Mouse (Mus musculus): Measurements from ENCODE around the gene Cryz. TPM values are rescaled to one million over a fixed set of nuclear protein-coding genes. Genes with fewer than 3 reads are reported as not detected.

Gene Cryz
- total and polyA plus RNA-seq, 3 experiments: 10.7 to 21.6 TPM; not detected in 1

GRCm38 (mm10) chr3:154654901-154655300 lies 58.4 kb downstream of the Cryz start (continued):
- TF ChIP-seq SIN3A (IDR thresholded peaks at IDR 0.05; ENCODE audit: low read length): no peak

GRCm38 (mm10) chr3:154655711-154656110 lies 59.2 kb downstream of the Cryz start:
- no peaks in the 10 kb centered on the region for H3K9me3 ChIP-seq (replicated peaks; ENCODE audit: insufficient read depth, low read length)

GRCm38 (mm10) chr3:154663545-154663944 lies 67.0 kb downstream of the Cryz start, which contains the start of gene Erich3:
Erich3 (plus strand) TSS chr3:154663859.
- H3K9ac ChIP-seq (ENCODE audit: control insufficient read depth, low read depth, low read length, poor library complexity, severe bottlenecking): no peak within 1 kb of the TSS
- no peaks in the 10 kb centered on the region for H3K79me2 ChIP-seq (ENCODE audit: control insufficient read depth, insufficient read depth, low read length, poor library complexity)
- no peak within 1 kb of the TSS for H3K4me3 ChIP-seq (ENCODE audit: control insufficient read depth in 1 of 2, insufficient read depth in 1 of 2, low read depth in 2 of 2, low read length in 2 of 2)
- H3K4me1 ChIP-seq (ENCODE audit: control insufficient read depth in 1 of 2, insufficient read depth in 2 of 2, low read length in 2 of 2): no peaks in the 10 kb centered on the region
- H3K9me3 ChIP-seq (replicated peaks; ENCODE audit: insufficient read depth, low read length): no peaks in the 10 kb centered on the region
- H3K36me3 ChIP-seq (ENCODE audit: control insufficient read depth in 1 of 2, insufficient read depth in 2 of 2, low read length in 2 of 2): no peaks in the 10 kb centered on the region
- TF ChIP-seq GABPA (IDR thresholded peaks at IDR 0.05; ENCODE audit: low read depth, low read length): no peak
- TF ChIP-seq HCFC1 (IDR thresholded peaks at IDR 0.05; ENCODE audit: low read depth, low read length): no peak
- TF ChIP-seq MYC (IDR thresholded peaks at IDR 0.05; ENCODE audit: low read depth, low read length): no peak
- no peak for TF ChIP-seq POLR2AphosphoS2 (IDR thresholded peaks at IDR 0.05; ENCODE audit: low read length)
- TF ChIP-seq KAT2A (conservative IDR thresholded peaks at IDR 0.05; ENCODE audit: low read depth, low read length): no peak
- TF ChIP-seq UBTF (IDR thresholded peaks at IDR 0.05; ENCODE audit: borderline replicate concordance, insufficient read depth, low read depth, low read length): no peak
- TF ChIP-seq ELF1 (IDR thresholded peaks at IDR 0.05; ENCODE audit: low read depth, low read length): no peak
- TF ChIP-seq CHD2 (IDR thresholded peaks at IDR 0.05; ENCODE audit: low read length): no peak
- no peak for TF ChIP-seq MAZ (IDR thresholded peaks at IDR 0.05; ENCODE audit: low read depth, low read length)
- no peak for TF ChIP-seq BHLHE40 (IDR thresholded peaks at IDR 0.05; ENCODE audit: borderline replicate concordance, low read depth, low read length)
- no peak for TF ChIP-seq USF2 (IDR thresholded peaks at IDR 0.05; ENCODE audit: borderline replicate concordance in 1 of 2, insufficient read depth in 1 of 2, low read depth in 1 of 2, low read length in 2 of 2)
- no peak within 1 kb of the TSS for H3K27ac ChIP-seq (ENCODE audit: control insufficient read depth, low read depth, low read length)
- H3K27me3 ChIP-seq (ENCODE audit: control insufficient read depth in 1 of 2, insufficient read depth in 2 of 2, low read length in 2 of 2): no peaks in the 10 kb centered on the region
- no peak for DNase-seq (ENCODE audit: low read depth, low spot score)

More at GRCm38 (mm10) chr3:154655711-154656110, 59.2 kb downstream of the Cryz start:
- no peaks in the 10 kb centered on the region for H3K27me3 ChIP-seq (ENCODE audit: control insufficient read depth in 1 of 2, insufficient read depth in 2 of 2, low read length in 2 of 2)
- H3K4me3 ChIP-seq (ENCODE audit: control insufficient read depth in 1 of 2, insufficient read depth in 1 of 2, low read depth in 2 of 2, low read length in 2 of 2): no peak overlapping the region
- TF ChIP-seq TBP (IDR thresholded peaks at IDR 0.05; ENCODE audit: low read depth, low read length) (no peak), UBTF (IDR thresholded peaks at IDR 0.05; ENCODE audit: borderline replicate concordance, insufficient read depth, low read depth, low read length) (no peak), GATA1 (IDR thresholded peaks at IDR 0.05; ENCODE audit: low read depth, low read length) (no peak), ZMIZ1 (IDR thresholded peaks at IDR 0.05; ENCODE audit: low read depth, low read length) (no peak), MAZ (IDR thresholded peaks at IDR 0.05; ENCODE audit: low read depth, low read length) (no peak), GABPA (IDR thresholded peaks at IDR 0.05; ENCODE audit: low read depth, low read length) (no peak), ZC3H11A (IDR thresholded peaks at IDR 0.05; ENCODE audit: low read depth, low read length) (no peak)
- H3K36me3 ChIP-seq (ENCODE audit: control insufficient read depth in 1 of 2, insufficient read depth in 2 of 2, low read length in 2 of 2): no peaks in the 10 kb centered on the region
- no peak overlapping the region for H3K27ac ChIP-seq (ENCODE audit: control insufficient read depth, low read depth, low read length)
- no peaks in the 10 kb centered on the region for H3K4me1 ChIP-seq (ENCODE audit: control insufficient read depth in 1 of 2, insufficient read depth in 2 of 2, low read length in 2 of 2)
- DNase-seq (ENCODE audit: low read depth, low spot score): no peak
- no peaks in the 10 kb centered on the region for H3K79me2 ChIP-seq (ENCODE audit: control insufficient read depth, insufficient read depth, low read length, poor library complexity)
- H3K9ac ChIP-seq (ENCODE audit: control insufficient read depth, low read depth, low read length, poor library complexity, severe bottlenecking): no peak overlapping the region

Measured in MEL (cell line).